Mouse (Mus musculus): ENCODE results near the gene Qdpr.
"Not testable (repeated sequence)": the region's sequence is repeated elsewhere in the genome, so short reads cannot be mapped to it uniquely, and the experiment has no call there.

Gene Qdpr

GRCm38 (mm10) chr5:45453451-45453850 lies 3.4 kb upstream of the Qdpr start, which contains the start of gene Clrn2:
Clrn2 (plus strand) TSS chr5:45453751.
- DNase-seq (ENCODE audit: low spot score in 2 of 2) = no peak

- DNase-seq (ENCODE audit: low spot score in 2 of 2) = no peak
Measured at GRCm38 (mm10) chr5:45449206-45449605, 830 bp downstream of the Qdpr start.

GRCm38 (mm10) chr5:45448676-45449075 lies 1.4 kb downstream of the Qdpr start:
- no peak for DNase-seq (ENCODE audit: low spot score in 2 of 2)

- no peak for DNase-seq (ENCODE audit: low spot score in 2 of 2)
Measured at GRCm38 (mm10) chr5:45444130-45444832, 5.8 kb downstream of the Qdpr start.

- no peak for DNase-seq (ENCODE audit: low spot score in 2 of 2)
Measured at GRCm38 (mm10) chr5:45441745-45442144, 8.3 kb downstream of the Qdpr start.

GRCm38 (mm10) chr5:45441124-45441523 lies 8.9 kb downstream of the Qdpr start:
- no peak for DNase-seq (ENCODE audit: low spot score in 2 of 2)

GRCm38 (mm10) chr5:45438301-45438700 lies 11.7 kb downstream of the Qdpr start:
- DNase-seq (ENCODE audit: low spot score in 2 of 2) = no peak

GRCm38 (mm10) chr5:45437826-45438225 lies 12.2 kb downstream of the Qdpr start:
- no peak for DNase-seq (ENCODE audit: low spot score in 2 of 2)

GRCm38 (mm10) chr5:45435967-45436950 lies 13.8 kb downstream of the Qdpr start:
- no peak for DNase-seq (ENCODE audit: low spot score in 2 of 2)

GRCm38 (mm10) chr5:45427891-45428290 lies 22.1 kb downstream of the Qdpr start:
- DNase-seq (ENCODE audit: low spot score in 2 of 2) = no peak

- DNase-seq (ENCODE audit: low spot score in 2 of 2) = no peak
Measured at GRCm38 (mm10) chr5:45426416-45427034, 23.5 kb downstream of the Qdpr start.

- DNase-seq (ENCODE audit: low spot score in 2 of 2) = not testable (repeated sequence)
Measured at GRCm38 (mm10) chr5:45425771-45426170, 24.3 kb downstream of the Qdpr start.

- peak; percentile 46 to 61 for DNase-seq (ENCODE audit: low spot score in 2 of 2)
Measured at GRCm38 (mm10) chr5:45424021-45424886, 25.8 kb downstream of the Qdpr start.

GRCm38 (mm10) chr5:45421881-45422844 lies 27.9 kb downstream of the Qdpr start:
- no peak for DNase-seq (ENCODE audit: low spot score in 2 of 2)

- no peak for DNase-seq (ENCODE audit: low spot score in 2 of 2)
Measured at GRCm38 (mm10) chr5:45419841-45420638, 30.0 kb downstream of the Qdpr start.

- no peak for DNase-seq (ENCODE audit: low spot score in 2 of 2)
Measured at GRCm38 (mm10) chr5:45417859-45418443, 32.1 kb downstream of the Qdpr start.

GRCm38 (mm10) chr5:45416478-45416877 lies 33.6 kb downstream of the Qdpr start:
- no peak for DNase-seq (ENCODE audit: low spot score in 2 of 2)

- no peak for DNase-seq (ENCODE audit: low spot score in 2 of 2)
Measured at GRCm38 (mm10) chr5:45406129-45406528, 43.9 kb downstream of the Qdpr start.

- DNase-seq (ENCODE audit: low spot score in 2 of 2) = peak; percentile 63 to 66
Measured at GRCm38 (mm10) chr5:45402632-45403031, 47.4 kb downstream of the Qdpr start.
